Mouse (Mus musculus): ENCODE data around the gene Rflna. TPM values are rescaled to one million over a fixed set of nuclear protein-coding genes. Genes with fewer than 3 reads are reported as not detected.

The Rflna gene
- total RNA-seq, 2 experiments from 2014 or later: not detected

- no peak for DNase-seq (ENCODE audit: low spot score)
Observed at GRCm38 (mm10) chr5:125005871-125006652, 3.0 kb downstream of the Rflna start.

DNA sequence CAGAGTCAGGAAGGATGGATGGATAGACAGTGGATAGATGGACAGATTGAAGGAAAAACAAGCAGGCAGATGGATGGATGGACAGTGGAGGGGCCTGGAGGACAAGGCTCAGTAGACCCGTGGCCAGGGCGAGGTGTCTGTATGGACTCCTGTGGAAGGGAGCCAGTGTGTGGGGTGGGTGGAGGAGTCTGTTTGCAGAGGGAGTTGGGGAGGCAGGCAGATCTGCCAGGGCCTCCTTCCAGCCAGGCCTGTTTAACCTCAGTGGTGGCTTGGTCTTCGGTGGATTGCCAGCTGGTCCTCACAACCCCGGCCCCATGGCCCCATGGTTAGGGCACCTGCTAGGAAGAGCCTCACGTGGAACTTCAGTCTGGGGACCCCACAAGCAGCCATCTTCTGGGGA is 3.9 kb downstream of the Rflna start:
- DNase-seq (ENCODE audit: low spot score): no peak

DNA sequence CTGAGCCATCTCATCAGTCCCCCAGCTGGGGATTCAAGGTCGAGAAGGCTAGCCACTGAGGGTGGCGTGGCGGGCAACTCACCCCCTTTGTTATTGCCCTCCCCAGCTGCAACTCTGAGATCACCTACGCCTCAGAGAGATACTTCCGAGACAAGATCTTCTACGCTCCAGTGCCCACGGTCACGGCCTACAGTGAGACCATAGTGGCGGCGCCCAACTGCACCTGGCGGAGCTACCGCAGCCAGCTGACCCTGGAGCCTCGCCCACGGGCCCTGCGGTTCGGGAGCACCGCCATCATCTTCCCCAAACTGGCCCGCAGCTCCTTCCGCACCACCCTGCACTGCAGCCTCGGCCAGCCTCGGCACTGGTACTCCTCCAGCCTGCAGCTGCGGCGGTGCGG is 8.1 kb downstream of the Rflna start:
- no peak for DNase-seq (ENCODE audit: low spot score)

DNA sequence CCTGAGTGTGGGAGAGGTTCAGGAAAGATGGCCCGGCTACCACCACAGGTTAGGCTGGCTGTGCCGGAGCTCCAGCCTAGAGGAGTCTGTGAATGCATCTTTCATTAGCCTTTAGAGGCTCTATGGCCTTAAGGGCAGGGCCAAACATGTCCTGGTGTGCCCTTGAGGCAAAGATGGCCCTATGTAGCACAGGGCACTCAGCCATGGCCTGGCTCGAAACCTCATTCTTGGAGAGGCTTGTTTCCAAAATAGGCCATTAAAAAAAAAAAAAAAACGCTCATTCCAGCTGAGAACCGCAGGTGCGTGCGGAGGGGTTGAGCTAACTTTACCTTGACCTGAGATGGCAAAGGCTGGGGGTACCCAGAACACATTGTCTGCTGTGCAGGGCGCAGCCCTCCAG is 8.6 kb downstream of the Rflna start:
- DNase-seq (ENCODE audit: low spot score): no peak

- DNase-seq (ENCODE audit: low spot score): peak; percentile 72
Observed at GRCm38 (mm10) chr5:125014497-125014896, 11.5 kb downstream of the Rflna start.

DNA sequence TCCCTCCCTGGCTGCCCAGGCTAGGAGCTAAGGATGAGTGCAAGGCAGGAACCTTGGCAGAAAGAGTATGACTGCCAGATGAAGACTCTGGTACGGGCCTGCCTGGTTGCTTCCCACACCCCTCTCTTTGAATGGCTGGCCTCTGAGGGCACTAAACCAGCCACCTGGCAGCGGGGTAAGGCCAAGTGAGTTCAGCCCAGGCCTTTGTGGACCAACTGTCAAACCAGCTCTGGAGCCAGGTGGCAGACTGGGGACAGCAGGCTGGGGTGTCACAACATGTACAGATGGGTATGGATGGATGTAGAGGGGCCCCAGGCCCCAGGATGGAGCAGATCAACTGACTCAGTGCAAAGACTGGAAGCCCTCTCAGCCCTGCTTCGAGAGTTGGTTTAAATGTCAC is 12.0 kb downstream of the Rflna start:
- DNase-seq (ENCODE audit: low spot score): no peak

- DNase-seq (ENCODE audit: low spot score): peak; percentile 41
Observed at GRCm38 (mm10) chr5:125015576-125015975, 12.6 kb downstream of the Rflna start.

DNA sequence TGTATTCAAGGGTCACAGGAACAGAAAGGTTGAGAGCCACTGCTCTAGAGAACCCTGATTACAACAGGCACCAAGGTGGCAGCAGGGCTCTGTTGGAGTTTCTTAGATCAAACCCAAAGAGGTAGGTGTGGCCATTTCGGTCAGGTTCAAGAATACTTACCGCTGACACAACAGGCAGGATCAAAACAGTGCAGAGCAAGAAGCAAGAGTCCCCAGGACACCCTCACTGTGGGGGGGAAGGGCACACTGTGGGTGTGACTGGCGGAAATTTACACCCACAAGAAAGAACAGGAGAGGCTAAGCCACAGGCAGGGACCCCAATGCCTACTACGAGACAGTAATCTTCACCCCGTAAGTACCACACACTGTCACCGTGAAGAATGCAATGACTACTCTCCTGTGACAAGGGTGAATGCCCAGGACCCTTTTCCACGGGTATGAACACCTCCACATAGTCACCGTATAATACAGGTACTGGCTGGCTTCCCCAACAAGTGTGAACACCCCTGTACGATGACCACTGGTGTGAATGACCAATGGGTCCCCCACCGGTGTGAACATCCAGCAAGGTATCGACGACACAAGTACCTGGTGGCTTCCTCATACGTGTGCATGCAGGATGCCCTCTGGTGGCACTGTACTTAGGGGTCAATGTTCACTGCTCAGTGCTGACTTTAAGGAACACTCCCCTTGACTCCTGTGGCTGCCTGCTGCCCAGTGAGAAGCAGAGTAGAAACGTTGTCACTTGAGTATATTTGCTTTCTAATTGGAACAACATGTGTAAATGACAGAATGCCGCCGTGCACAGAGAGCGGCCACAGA is 13.6 kb downstream of the Rflna start:
- DNase-seq (ENCODE audit: low spot score): no peak

DNA sequence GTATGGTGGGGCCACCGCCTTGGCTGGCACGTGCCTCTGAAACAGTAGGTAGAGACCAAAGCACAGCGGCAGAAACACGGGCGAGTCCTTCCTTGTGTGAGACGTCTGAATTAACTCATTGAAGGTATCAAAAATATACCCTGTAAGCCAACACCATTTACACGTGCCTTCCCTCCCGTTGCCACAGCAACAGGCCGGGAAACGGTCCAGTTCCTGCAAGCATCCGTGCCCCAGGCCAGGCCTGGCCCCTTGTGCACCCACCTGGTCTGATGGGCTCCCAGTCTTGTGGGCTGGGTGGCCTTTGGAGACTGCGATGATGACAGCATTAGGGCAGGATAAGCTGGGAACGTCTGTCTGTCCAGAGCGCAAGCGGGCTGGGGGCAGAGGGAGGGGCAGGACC is 14.3 kb downstream of the Rflna start:
- DNase-seq (ENCODE audit: low spot score): no peak

DNA sequence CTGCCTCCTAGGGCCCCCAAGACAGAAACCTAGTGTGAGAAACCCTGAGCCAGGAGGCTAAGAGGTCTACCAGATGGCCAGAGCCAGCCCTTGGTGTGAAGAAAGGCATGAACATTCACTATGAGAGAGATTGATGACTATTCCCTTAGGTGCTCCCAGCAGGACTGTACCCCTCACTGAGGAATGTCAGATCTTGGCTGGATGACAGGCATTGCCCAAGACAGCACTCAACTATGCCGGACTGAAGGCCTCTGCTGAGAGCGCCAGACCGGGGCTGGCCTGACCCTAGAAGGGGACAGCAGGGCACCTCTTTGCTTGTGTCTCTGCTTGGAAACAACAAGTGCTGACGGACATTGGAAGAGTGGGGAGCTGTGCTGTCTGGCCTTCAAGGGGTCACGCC is 16.1 kb downstream of the Rflna start:
- DNase-seq (ENCODE audit: low spot score): no peak

DNA sequence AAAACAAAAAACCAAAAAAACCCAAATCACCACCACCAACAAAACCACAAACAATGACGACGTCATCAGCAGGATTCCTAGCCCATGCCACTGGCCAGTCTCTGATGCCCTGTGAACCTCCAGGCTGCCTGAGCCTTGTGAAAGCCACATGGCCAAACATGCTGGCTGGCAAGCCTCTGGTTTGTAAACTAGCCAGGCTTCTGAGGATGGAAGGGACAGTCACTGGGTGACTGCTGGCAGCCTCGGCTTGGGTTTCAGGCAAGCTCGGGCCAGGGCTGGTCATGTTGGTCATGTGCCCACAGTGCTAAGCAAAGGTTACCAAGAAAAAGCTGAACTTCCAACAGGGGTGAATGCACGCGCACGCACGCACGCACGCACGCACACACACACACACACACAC is 18.3 kb downstream of the Rflna start:
- peak; percentile 92 for DNase-seq (ENCODE audit: low spot score)

- no peak for DNase-seq (ENCODE audit: low spot score)
Observed at GRCm38 (mm10) chr5:125024002-125024401, 21.0 kb downstream of the Rflna start.

DNA sequence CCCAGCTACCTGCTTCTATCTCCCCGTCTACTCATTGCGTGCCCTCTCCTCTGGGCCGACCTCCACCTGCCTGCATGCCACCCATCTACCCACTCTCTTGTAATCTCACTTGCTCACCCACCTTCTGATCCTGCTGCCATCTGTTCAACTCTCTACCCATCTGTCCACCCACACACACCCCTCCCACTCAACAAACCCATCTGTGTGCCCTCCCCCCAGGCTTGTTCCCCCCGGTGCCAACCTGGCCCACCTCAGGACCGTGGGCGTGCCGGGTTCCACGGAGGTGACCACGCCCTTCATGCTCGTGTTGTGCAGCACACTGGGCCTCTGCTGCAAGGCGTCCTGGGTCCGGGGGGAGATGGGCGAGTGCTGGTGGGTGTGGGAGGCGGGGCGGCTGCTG is 25.4 kb downstream of the Rflna start:
- DNase-seq (ENCODE audit: low spot score): no peak

DNA sequence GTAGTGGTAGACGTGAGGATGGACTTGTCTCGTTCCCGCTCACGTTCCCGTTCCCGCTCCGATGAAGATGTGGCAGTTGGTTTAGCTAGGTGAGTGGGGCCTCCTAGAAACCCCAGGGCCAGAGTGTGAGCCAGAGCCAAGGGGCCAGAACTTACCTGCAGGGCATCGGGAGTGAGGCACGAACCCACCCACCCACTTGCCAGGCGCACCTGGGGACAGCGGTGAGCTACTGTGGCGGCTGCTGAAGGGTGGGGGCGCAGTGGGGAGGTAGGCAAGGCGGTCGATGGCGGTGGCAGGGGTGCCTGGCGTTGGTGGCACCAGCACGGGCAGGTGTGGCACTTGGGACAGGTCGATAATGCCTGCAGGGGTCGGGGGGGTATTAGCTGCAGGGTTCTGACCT is 25.9 kb downstream of the Rflna start:
- no peak for DNase-seq (ENCODE audit: low spot score)

- no peak for DNase-seq (ENCODE audit: low spot score)
Observed at GRCm38 (mm10) chr5:125036483-125036882, 33.5 kb downstream of the Rflna start.

DNA sequence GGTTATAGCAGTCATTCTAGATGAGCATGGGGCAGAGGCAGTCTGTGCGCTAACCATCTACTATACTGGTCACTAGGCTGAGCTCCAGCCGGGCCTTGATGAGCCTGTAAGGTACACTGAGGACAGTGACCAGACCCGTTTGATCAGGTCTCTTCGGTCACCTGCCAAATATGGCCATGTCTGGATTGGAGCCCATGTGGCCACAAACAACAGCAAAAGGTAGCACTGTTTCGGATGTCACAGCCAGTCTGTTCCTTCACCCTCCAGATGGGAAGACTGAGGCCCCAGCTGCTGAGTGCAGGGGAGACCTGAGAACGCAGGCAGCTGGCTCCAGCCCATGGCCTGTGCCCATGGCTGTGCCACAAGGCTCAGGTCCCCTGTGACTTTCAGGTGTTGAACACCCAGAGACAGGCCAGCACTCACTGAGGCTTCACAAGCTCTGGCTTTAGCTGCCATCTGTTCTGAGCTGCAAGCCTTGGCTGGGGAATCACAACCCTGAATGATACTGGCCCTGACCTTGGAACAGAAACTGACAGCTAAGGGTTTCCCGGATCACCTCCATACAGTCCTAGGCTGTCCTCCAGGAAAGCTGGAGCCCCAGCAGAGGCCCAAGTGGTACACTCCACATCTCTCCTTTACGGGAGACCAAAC is 36.5 kb downstream of the Rflna start:
- peak; percentile 62 for DNase-seq (ENCODE audit: low spot score)

DNA sequence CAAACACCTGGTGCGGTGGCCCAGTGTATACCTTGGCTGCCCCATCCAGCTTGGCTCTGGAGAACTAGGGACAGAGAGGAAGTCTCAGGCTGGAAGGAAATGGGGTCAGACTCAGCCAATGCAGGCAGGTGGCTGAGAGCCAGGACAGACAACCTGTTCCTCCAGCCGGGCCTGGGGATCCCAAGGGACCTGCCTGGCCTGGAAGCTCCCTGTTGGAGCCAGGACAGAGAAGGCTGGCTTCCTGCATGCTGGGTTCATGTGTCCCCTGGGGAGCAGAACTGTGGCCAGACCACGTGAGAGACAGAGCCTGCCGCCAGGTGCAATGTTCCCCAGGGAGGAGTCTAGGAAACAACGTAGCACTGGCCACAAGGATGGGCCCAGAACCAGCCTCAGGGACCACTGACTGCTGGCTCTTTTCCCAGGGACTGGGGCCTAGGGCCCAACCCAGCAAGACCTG is 37.1 kb downstream of the Rflna start:
- DNase-seq (ENCODE audit: low spot score): peak; percentile 97

GRCm38 (mm10) chr5:125041578-125041977 is 38.6 kb downstream of the Rflna start:
- no peak for DNase-seq (ENCODE audit: low spot score)

DNA sequence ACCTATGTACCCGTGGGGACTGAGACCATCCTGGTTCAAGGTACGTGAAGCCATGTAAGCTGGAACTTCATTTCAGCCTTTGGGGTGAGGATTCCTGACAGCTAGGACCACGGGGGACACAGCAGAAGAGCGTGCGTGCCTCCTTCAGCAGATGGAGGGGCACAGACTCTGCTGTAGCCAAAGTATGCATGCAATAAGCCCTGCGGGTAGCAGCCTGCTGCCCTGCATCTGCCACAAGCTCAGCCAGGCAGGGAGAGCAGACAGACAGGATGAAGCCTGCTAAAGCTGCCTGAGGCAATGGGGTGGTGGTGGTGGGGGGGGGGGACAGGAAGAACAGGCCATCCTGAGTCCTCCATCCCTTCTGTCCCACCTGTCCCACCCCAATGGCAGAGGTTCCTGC is 40.4 kb downstream of the Rflna start:
- no peak for DNase-seq (ENCODE audit: low spot score)

- DNase-seq (ENCODE audit: low spot score): no peak
Observed at GRCm38 (mm10) chr5:125045202-125045601, 42.2 kb downstream of the Rflna start.

DNA sequence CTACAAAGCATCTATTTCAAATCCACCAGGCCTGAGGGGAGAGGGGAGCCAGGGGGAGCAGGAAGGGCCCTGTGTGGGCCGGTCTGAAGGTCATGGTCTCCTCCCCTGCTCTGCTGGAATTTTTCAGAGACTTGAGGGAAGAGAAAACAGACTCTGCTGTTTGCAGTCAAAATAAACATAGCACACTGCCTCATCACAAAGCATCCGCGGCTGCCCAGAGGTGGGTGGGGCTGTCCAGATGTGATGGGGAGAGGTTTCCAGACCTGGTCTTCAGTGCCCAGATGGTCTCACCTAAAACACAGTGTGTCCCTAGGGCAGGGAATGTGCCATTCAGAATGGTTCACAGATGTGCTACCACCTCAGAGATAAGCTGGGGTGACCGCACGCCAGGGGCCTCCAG is 43.4 kb downstream of the Rflna start:
- no peak for DNase-seq (ENCODE audit: low spot score)

- no peak for DNase-seq (ENCODE audit: low spot score)
Observed at GRCm38 (mm10) chr5:125049481-125049880, 46.5 kb downstream of the Rflna start.
